Mouse (Mus musculus) layer of hippocampus, postnatal 10 days (tissue): ENCODE data around the gene 1700031F05Rik. TPM values are rescaled to one million over a fixed set of nuclear protein-coding genes. Genes with fewer than 3 reads are reported as not detected.
"Not testable (repeated sequence)": the region's sequence is repeated elsewhere in the genome, so short reads cannot be mapped to it uniquely, and the experiment has no call there.

Experiments used
- DNase-seq, 2 experiments: peaks; one replicate each; pipeline ENCODE4 v3.0.0; 2021; ENCODE audit warnings: low spot score in 2 of 2
- long read RNA-seq: library from polyadenylated mRNA; stranded (forward); transcript quantifications from one replicate; pipeline ENCODE4 v2.0.0, GENCODE M21; 2023
- total RNA-seq, 2 experiments: library from RNA; stranded (reverse); gene quantifications; 2 replicates each; pipeline ENCODE4 v1.2.3; 2021

1700031F05Rik gene
- not detected for total RNA-seq
- long read RNA-seq: 0 reads

DNA sequence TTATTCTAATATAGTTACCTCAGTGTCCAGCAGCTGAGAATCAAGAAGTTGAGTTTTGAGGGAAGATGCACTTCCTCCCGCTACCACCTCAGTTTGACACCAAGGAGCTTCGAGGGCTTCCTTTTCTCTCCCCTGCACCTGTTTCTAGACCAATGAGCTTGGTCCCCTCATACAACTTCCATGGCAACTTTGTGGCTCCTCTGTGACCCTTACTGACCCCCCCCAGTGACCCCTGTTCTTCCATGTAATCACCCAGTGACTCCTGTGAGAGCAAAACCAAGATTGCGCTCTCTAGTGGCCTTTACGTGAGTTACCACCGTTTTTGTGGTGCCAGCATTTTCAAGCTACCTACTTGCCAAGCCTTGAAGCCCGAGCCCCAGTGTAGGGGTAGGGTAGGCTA, at the start of gene 1700031F05Rik:
Gene 1700031F05Rik (minus strand): TSS at position 101 of the 400 bp plus-strand sequence.
- no peak for DNase-seq

DNA sequence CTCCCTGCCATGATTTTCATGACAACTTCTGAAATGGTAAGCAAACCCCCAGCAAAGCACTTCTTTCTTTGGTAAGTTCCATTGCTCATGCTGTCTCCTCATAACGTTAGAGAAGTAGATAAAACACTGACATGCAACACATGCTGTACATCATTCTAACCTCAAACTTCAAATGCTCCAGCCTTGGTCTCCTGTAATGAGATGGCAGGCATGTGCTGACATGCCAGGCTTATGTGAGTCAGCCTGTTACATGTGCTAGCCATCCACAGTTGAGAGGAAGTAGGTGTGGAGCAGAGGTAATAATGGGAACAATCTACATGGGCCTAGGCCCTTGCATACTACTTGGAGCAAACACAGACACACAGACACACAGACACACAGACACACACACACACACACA, 47.1 kb upstream of the 1700031F05Rik start:
- DNase-seq: not testable (repeated sequence)

DNA sequence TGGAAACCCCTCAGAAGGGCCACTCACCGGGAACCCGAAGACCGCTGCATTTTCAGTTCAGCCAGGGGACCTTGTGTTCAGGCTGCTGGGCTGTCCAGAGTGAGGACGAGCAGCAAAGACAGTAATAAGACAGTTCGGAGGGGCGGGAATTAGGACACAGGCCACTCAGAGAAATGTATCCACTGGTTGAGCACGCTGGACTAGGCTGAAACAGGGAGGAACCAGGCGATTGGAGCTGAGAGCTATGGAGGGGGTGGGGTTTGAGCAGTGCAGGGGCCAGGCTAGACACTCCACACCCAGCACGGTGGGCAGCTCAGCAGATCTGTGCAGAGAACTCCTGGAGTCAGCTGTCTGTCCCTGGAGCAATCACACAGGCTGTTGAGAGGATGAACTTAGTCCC, 40.8 kb upstream of the 1700031F05Rik start, which contains the start of the genes Dmrtc1a and 1700011M02Rik:
Gene Dmrtc1a (minus strand): TSS at position 101 of the 400 bp plus-strand sequence.
Gene 1700011M02Rik (plus strand): TSS at position 319 of the 400 bp plus-strand sequence.
- not testable (repeated sequence) for DNase-seq

DNA sequence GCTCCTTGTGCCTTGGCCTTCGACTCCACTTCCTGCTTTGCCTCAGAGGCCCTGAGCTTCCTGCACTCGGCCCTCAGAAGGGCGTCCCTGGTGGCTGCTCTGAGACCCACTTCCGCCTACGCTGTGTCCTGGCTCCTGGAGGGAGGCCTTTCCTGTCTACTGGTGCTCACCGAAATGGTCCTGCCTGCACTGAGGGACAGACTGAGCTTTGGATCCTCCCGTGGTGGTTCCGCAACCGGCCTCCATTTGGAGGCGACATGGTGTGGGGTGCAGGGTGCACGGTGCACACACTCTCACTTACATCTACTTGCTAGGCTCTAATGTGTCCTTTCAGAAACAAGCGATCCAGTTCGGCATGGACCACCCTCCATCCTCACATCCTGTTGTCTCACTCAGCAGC, 13.3 kb downstream of the 1700031F05Rik start, which contains the start of gene Dmrtc1c2:
Gene Dmrtc1c2 (minus strand): TSS at position 101 of the 400 bp plus-strand sequence.
- not testable (repeated sequence) for DNase-seq

DNA sequence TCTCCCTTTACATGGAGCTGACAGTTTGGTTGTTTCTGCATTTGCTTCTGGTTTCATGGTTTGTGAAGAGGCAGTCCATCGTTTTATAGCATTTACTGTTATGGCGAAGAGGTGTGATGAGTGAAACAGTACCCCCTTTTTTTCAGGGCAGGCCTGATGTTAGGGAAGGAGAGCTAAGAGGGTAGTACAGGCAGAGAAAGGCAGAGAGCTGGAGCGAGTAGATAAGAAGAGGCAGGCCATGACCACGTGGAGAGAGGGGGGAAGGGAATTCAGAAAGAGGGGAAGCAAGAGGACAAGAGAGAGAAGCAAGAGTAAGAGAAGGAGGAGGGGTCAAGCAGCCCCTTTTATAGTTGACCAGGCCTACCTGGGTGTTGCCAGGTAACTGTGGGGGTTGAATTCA, 55.5 kb downstream of the 1700031F05Rik start:
- no peak for DNase-seq

Other genes starting within 250 kb of the 1700031F05Rik start
- gene Phka1, start 223.7 kb downstream of the 1700031F05Rik start, total RNA-seq: 10 to 100 TPM; 21.0 to 21.8 TPM
- not detected for gene Gm3880, start 181.0 kb downstream of the 1700031F05Rik start, total RNA-seq
- gene Gm9112, start 160.3 kb downstream of the 1700031F05Rik start, total RNA-seq: not detected
- not detected for gene Dmrtc1b, start 160.1 kb downstream of the 1700031F05Rik start, total RNA-seq
- gene Dmrtc1c1, start 65.0 kb downstream of the 1700031F05Rik start, total RNA-seq: not detected
- not detected for gene Dmrtc1c2, start 13.4 kb downstream of the 1700031F05Rik start, total RNA-seq
- gene Dmrtc1a, start 40.7 kb upstream of the 1700031F05Rik start, total RNA-seq: 1 to 10 TPM; 1.7 TPM
- not detected for gene 1700011M02Rik, start 40.9 kb upstream of the 1700031F05Rik start, total RNA-seq
- gene 1700018G05Rik, start 60.4 kb upstream of the 1700031F05Rik start, total RNA-seq: not detected